Mouse (Mus musculus): ENCODE measurements around the gene Clptm1l. TPM values are rescaled to one million over a fixed set of nuclear protein-coding genes. Genes with fewer than 3 reads are reported as not detected.

Clptm1l gene
- total RNA-seq (2021), result 100 to 1,000 TPM; 115 to 123 TPM
- long read RNA-seq, experiment 1, transcript Clptm1l-201 (17 exons, 2,340 nt), result major isoform, 100 of 116 reads
- long read RNA-seq, experiment 1, partial matches to known transcripts, result 9 of 116 reads
- long read RNA-seq, experiment 1, other reads (novel, unspliced or antisense), result 7 of 116 reads
- long read RNA-seq, experiment 2, transcript Clptm1l-201 (17 exons, 2,340 nt), result major isoform, 57 of 75 reads
- long read RNA-seq, experiment 2, partial matches to known transcripts, result 5 of 75 reads
- long read RNA-seq, experiment 2, other reads (novel, unspliced or antisense), result 13 of 75 reads

DNA sequence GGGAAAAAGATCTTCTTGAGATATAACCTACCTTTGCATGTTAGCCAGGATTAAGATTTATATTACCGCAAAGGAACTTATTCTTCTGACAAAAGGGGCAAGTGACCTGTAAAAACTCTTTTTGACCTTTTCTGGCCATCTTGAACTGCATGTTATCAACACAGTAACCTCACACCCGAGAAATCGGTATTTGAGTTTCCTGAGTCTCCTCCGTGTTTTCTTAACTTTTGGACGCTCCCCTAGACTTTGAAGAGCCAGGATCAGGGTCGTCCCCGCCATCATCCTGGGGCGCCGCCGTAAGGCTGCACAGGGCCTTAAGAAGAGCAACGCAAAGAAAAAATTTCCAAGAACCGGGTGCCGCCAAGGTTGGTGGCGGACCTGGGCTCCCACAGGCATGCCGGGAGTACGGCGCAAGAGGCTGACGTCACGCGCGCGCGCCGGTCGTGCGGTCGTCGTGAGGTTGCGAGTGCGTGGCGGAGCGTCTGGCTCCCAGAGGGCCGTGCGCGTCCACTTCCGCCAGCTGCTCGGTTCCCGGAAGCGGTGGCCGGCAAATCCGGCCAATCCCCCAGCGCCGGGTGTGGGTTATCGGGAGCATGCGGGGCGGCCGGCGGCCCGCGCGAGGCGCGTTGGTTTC is at the start of gene Clptm1l:
Clptm1l (plus strand) TSS at position 485 of the 634 bp plus-strand sequence.
- intact Hi-C loops (cut with DNase I), result loop anchor here (2.0 to 5.0 kb wide), 2 partner anchors 177 to 276 kb away; partner anchors contain the start of genes Mrpl36 and Ndufs6
- TF ChIP-seq CTCF (IDR thresholded peaks at IDR 0.05), result no peak
- peak within 1 kb of the TSS; percentile 76 for H3K27ac ChIP-seq
- peak; percentile 99 to 100 for DNase-seq (ENCODE audit: extremely low spot score in 1 of 2, low spot score in 2 of 2)
- peak within 1 kb of the TSS; percentile 70 for H3K4me3 ChIP-seq

DNA sequence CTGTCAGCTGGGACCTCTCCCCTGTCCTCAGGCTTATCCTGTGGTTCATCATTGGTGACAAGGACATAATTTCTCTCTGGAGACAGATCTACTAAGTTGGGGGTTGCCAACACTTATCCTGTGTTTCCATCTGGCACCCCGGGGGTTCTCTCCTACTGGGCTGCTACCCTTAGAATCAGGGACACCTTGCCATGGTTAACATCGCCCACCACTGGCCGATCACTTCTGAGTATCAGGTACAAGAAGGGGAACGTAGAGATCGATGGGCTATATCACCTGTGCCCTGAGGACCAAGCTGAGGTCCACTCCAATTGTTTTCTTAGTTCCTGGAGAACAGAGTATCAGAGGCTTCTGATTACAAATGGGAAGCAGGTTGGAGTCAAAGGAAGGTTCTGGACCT is 39.6 kb upstream of the Clptm1l start:
- no peak overlapping the region for H3K4me3 ChIP-seq
- intact Hi-C loops (cut with DNase I), result no loop called here
- DNase-seq (ENCODE audit: extremely low spot score in 1 of 2, low spot score in 2 of 2), result no peak
- no peak overlapping the region for H3K27ac ChIP-seq
- TF ChIP-seq CTCF (IDR thresholded peaks at IDR 0.05), result no peak

DNA sequence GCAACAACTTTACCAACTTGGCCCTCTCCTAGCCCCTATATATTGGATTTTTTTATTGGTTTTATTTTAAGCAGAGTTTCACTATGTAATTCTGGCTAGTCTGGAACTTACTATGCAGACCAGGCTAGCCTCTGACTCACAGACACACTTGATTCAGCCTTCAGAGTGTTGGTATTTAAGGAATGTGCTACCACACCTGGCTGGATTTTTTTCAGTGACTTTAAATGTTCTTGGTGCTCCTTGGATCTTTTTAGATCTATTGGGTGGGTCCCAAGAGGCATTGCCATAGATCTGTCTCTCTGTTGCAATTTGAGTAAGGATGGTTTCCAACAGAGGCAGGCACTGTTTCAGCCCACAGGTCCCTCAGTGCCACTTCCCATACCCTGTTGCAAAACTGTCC is 28.8 kb upstream of the Clptm1l start:
- no peak for TF ChIP-seq CTCF (IDR thresholded peaks at IDR 0.05)
- Histone ChIP-seq H3K4me3 (no peak overlapping the region), H3K27ac (no peak overlapping the region)
- intact Hi-C loops (cut with DNase I), result no loop called here
- no peak for DNase-seq (ENCODE audit: extremely low spot score in 1 of 2, low spot score in 2 of 2)

DNA sequence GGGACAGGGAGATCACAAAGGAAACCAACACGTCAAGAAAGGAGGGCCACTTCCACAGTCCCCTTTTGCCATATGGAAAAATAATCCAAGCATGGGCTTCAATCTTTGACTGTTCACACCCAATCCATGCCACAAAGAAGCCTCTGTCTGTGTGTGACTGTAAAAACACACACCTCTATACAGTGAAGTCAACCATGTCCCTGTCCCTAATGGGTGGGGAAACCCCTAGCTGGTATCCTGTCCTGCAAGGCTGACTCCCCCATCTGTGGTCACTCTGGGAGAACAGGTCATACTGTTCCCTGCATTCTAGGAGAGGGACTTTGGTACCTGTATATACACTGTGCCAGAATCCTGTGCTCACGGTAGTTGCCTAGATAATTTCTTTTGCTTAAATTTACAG is 26.5 kb upstream of the Clptm1l start:
- intact Hi-C loops (cut with DNase I), result no loop called here
- no peak for DNase-seq (ENCODE audit: extremely low spot score in 1 of 2, low spot score in 2 of 2)
- no peak for TF ChIP-seq CTCF (IDR thresholded peaks at IDR 0.05)
- Histone ChIP-seq H3K27ac (no peak overlapping the region), H3K4me3 (no peak overlapping the region)

- no peak for TF ChIP-seq CTCF (IDR thresholded peaks at IDR 0.05)
- intact Hi-C loops (cut with DNase I), result no loop called here
- no peak overlapping the region for H3K4me3 ChIP-seq
- DNase-seq (ENCODE audit: extremely low spot score in 1 of 2, low spot score in 2 of 2), result no peak
- H3K27ac ChIP-seq, result no peak overlapping the region
Measured at GRCm38 (mm10) chr13:73591488-73591887, 12.3 kb upstream of the Clptm1l start.

DNA sequence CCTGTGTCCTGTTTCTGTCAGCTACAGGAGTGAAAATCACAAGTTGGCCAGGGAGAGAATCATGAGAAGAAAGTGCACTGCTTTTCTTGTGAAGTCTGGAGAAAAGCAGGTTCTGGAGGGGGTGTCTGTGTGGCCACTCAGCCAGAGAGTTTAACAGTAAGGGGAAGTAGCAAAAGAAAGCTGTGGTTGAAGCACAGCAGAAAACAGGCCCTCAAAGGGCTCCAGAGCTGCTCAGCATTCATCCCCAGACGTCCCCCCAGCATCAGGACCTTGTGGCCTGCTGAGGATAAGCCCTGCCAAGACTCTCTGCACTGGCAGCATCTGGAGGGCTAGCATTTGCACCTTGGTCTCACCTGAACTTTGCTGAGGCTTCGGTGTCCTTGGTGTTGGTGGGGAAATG is 11.3 kb upstream of the Clptm1l start:
- DNase-seq (ENCODE audit: extremely low spot score in 1 of 2, low spot score in 2 of 2), result no peak
- intact Hi-C loops (cut with DNase I), result no loop called here
- H3K27ac ChIP-seq, result no peak overlapping the region
- H3K4me3 ChIP-seq, result no peak overlapping the region
- no peak for TF ChIP-seq CTCF (IDR thresholded peaks at IDR 0.05)

- DNase-seq (ENCODE audit: extremely low spot score in 1 of 2, low spot score in 2 of 2), result no peak
- H3K27ac ChIP-seq, result no peak overlapping the region
- H3K4me3 ChIP-seq, result no peak overlapping the region
- TF ChIP-seq CTCF (IDR thresholded peaks at IDR 0.05), result no peak
- intact Hi-C loops (cut with DNase I), result no loop called here
Measured at GRCm38 (mm10) chr13:73596276-73596675, 7.5 kb upstream of the Clptm1l start.

GRCm38 (mm10) chr13:73600217-73600616 is 3.6 kb upstream of the Clptm1l start:
- TF ChIP-seq CTCF (IDR thresholded peaks at IDR 0.05), result no peak
- H3K4me3 ChIP-seq, result no peak overlapping the region
- no peak for DNase-seq (ENCODE audit: extremely low spot score in 1 of 2, low spot score in 2 of 2)
- H3K27ac ChIP-seq, result no peak overlapping the region
- intact Hi-C loops (cut with DNase I), result loop anchor here (5.0 kb wide), 1 partner anchor 273 kb away; the partner anchor contains the start of genes Mrpl36 and Ndufs6

- no peak for DNase-seq (ENCODE audit: extremely low spot score in 1 of 2, low spot score in 2 of 2)
- peak overlapping the region; percentile 76 for H3K27ac ChIP-seq
- TF ChIP-seq CTCF (IDR thresholded peaks at IDR 0.05), result no peak
- intact Hi-C loops (cut with DNase I), result loop anchor here (5.0 kb wide), 1 partner anchor 276 kb away; the partner anchor contains the start of genes Mrpl36 and Ndufs6
- H3K4me3 ChIP-seq, result peak overlapping the region; percentile 70
Measured at GRCm38 (mm10) chr13:73603046-73603445, 760 bp upstream of the Clptm1l start.

DNA sequence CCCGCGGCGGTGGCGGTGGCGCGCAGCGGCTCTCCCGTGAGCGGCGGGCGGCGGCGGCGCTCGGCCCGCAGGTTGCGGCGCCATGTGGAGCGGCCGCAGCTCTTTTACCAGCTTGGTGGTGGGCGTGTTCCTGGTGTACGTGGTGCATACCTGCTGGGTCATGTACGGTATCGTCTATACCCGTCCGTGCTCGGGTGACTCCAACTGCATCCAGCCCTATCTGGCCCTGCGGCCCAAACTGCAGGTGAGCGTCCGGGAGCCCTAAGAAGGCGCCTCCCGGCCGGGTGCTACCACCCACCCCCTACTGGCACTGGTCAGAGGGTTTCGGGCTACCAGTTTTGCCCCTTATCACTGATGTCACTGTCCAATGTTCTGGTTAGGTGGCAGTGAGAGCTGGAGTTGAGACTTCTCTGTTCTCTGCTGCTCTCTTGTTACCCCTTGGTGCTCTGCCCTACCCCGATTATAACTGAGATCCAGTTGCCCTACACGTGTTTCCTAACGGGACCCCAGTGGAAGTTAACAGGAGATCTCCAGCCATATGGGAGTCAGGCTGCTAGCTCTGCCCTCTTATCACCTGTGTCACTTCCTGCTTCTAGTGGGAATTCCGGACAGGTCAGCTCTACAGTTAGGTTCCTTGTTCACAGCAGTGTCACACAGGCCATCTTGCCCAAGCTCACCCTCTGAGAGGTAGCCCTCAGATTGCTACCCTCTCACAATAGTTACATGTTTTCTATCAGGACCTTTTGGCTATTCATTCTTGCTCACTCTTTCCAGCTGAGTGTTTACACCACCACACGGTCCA is 551 bp downstream of the Clptm1l start:
- no peak for TF ChIP-seq CTCF (IDR thresholded peaks at IDR 0.05)
- intact Hi-C loops (cut with DNase I), result loop anchor here (2.0 to 5.0 kb wide), 2 partner anchors 178 to 277 kb away; partner anchors contain the start of genes Mrpl36 and Ndufs6
- no peak for DNase-seq (ENCODE audit: extremely low spot score in 1 of 2, low spot score in 2 of 2)

GRCm38 (mm10) chr13:73618406-73618805 is 14.6 kb downstream of the Clptm1l start:
- H3K27ac ChIP-seq, result no peak overlapping the region
- intact Hi-C loops (cut with DNase I), result no loop called here
- TF ChIP-seq CTCF (IDR thresholded peaks at IDR 0.05), result no peak

More for the DNA sequence above, 551 bp downstream of the Clptm1l start:
- Histone ChIP-seq H3K27ac (peak overlapping the region; percentile 72), H3K4me3 (peak overlapping the region; percentile 70)

DNA sequence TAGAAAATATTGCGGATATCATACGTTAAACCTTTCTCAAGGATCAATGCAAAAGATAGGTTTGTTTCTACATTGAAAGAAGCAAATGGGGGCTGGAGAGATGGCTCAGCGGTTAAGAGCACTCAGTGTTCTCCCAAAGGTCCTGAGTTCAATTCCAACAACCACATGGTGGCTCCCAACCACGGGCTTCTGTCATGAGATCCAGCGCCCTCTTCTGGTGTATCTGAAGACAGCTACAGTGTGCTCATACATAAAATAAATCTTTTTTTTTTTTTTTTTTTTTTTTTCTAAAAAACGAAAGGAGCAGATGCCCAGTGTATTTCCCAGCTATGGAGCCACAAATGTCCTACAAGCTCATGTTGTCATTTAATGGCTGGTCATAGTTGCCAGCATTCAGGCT is 16.8 kb downstream of the Clptm1l start:
- intact Hi-C loops (cut with DNase I), result no loop called here
- DNase-seq (ENCODE audit: extremely low spot score in 1 of 2, low spot score in 2 of 2), result no peak
- TF ChIP-seq CTCF (IDR thresholded peaks at IDR 0.05), result peak; percentile 41
- Histone ChIP-seq H3K27ac (no peak overlapping the region), H3K4me3 (no peak overlapping the region)

More at GRCm38 (mm10) chr13:73618406-73618805, 14.6 kb downstream of the Clptm1l start:
- H3K4me3 ChIP-seq, result no peak overlapping the region
- DNase-seq (ENCODE audit: extremely low spot score in 1 of 2, low spot score in 2 of 2), result no peak
